Mouse (Mus musculus): Measurements from ENCODE around the gene Bahd1. TPM values are rescaled to one million over a fixed set of nuclear protein-coding genes. Genes with fewer than 3 reads are reported as not detected.

Bahd1 gene
- polyA plus RNA-seq (2012; ENCODE audit: low replicate concordance): 73.3 and 92.1 TPM in 2 replicates

DNA sequence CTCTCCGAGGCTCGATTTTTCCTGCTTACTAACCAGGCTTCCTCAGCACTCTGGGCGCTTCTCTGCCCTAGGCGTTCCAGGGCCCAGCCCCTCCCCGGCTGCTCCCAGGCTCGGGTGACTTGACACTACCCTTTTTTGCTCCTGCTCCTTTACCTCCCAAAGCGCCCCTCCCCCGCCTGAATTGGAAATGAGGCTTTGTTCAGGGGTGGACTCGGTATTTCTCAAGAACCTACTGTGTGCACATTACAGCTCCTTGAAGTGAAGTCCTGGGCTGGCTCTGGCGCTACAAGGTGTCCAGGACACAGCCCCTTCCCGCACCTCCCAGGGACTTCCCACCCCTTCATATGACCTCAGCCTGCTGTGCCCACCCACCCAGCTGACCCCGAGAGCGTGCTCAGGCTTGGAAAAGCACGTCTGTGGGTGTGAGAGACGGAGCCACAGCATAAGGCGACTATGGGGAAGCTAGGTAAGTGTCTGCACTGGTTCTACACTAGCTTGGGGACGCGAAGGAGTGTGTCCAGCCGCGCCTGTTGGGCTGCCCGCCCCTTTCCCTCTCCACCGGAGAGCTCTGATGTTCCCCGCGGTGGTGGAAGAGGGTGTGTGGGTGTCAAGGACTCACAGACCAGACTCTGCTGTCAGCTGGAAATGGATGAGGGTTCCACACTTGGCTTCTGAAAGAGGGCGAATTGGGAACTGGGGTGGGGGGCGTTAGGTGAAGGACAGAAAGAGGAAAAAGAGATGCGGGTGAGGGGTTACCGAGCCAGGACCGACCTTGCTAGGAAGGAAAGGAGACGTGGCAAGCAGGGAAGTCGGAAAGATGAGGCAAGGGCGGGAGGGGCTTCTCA lies at the start of gene Bahd1:
Gene Bahd1 (plus strand): TSS at position 397 of the 845 bp plus-strand sequence.

DNA sequence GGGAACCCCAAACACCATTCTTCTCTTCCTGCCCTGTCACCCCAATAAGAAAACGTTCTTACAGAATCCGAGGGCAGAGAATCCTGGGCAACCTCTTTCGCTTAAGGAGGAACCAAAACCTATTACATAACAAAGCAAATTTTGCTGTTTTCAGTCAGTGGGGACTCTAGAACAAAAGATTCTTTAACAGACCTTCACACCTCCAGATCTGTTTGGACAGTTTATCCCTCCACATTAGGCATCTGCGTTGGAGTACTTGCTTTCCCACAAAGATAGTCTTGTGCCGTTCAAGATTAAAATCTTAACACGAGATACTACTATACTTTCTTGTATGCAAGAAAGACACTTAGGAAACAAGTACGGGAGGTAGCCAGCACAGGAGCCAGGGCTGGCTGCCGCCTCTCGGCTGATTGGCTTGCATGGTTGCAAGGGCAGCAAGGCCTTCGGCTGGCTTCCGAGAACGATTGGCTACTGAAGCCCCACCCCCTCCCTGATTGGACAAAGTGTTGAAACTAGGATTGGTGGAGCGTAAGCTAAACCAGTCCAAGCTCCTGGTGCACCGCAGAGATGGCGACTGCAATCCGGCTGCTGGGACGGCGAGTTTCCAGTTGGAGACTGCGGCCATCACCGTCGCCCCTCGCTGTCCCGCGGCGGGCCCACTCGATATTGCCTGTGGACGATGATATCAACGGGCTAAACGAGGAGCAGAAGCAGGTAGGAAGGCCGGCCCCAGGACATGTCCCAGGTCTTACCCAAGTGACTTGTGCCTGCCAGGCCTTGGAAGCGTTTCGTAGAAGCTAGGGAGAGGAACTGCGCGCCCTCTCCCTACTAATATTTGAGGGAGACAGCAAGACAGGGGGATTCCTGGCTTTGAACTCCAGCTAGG lies 38.5 kb upstream of the Bahd1 start, which contains the start of gene Ivd:
Gene Ivd (plus strand): TSS at position 501 of the 886 bp plus-strand sequence.

DNA sequence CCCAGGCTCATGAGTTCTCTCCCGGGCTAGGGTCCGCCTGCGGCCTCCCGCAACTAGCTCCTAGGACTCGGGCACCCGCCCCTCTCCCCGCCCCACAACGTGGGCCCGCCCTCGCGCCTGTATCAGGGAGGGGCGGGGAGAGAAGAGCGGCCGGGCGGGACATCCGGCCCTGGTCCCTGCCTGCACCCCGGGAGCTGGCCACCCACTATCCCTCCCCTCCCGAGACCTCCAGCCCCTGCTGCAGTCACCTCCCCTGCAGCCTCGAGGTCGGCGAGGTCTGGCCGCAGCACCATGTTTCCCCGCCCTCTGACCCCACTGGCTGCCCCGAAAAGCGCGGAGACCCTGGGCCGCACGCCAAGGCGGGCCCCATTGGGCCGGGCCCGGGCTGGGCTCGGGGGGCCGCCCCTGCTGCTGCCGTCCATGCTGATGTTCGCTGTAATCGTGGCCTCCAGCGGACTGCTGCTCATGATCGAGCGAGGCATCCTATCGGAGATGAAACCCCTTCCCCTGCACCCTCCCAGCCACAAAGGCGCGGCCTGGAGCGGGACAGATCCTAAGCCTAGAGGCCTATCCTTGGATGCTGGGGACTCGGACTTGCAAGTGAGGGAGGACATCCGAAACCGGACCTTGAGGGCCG lies 26.3 kb downstream of the Bahd1 start, which contains the start of gene Chst14:
Gene Chst14 (plus strand): TSS at position 136 of the 637 bp plus-strand sequence.

Other genes with a start within 250 kb of the Bahd1 start
- 27.6 and 28.0 TPM in 2 replicates for gene Pak6, start 237.1 kb upstream of the Bahd1 start, polyA plus RNA-seq (2012; ENCODE audit: low replicate concordance)
- gene Ankrd63, start 196.4 kb upstream of the Bahd1 start, polyA plus RNA-seq (2012; ENCODE audit: low replicate concordance): not detected in 2 replicates
- 6.0 and 13.8 TPM in 2 replicates for gene Plcb2, start 171.9 kb upstream of the Bahd1 start, polyA plus RNA-seq (2012; ENCODE audit: low replicate concordance)
- gene Inafm2, start 154.6 kb upstream of the Bahd1 start, polyA plus RNA-seq (2012; ENCODE audit: low replicate concordance): 81.1 and 94.4 TPM in 2 replicates
- 4.1 and 5.4 TPM in 2 replicates for gene Ccdc9b, start 137.7 kb upstream of the Bahd1 start, polyA plus RNA-seq (2012; ENCODE audit: low replicate concordance)
- not detected in 2 replicates for gene Phgr1, start 127.6 kb upstream of the Bahd1 start, polyA plus RNA-seq (2012; ENCODE audit: low replicate concordance)
- 1.0 and 2.0 TPM in 2 replicates for gene Disp2, start 120.7 kb upstream of the Bahd1 start, polyA plus RNA-seq (2012; ENCODE audit: low replicate concordance)
- 133 and 304 TPM in 2 replicates for gene Knstrn, start 86.4 kb upstream of the Bahd1 start, polyA plus RNA-seq (2012; ENCODE audit: low replicate concordance)
- gene Ivd, start 38.4 kb upstream of the Bahd1 start, polyA plus RNA-seq (2012; ENCODE audit: low replicate concordance): 2.5 and 14.2 TPM in 2 replicates
- 17.7 and 19.2 TPM in 2 replicates for gene Chst14, start 26.1 kb downstream of the Bahd1 start, polyA plus RNA-seq (2012; ENCODE audit: low replicate concordance)
- 10.2 and 15.1 TPM in 2 replicates for gene Ccdc32, start 129.0 kb downstream of the Bahd1 start, polyA plus RNA-seq (2012; ENCODE audit: low replicate concordance)
- gene Rpusd2, start 134.4 kb downstream of the Bahd1 start, polyA plus RNA-seq (2012; ENCODE audit: low replicate concordance): 5.7 and 6.9 TPM in 2 replicates
- 10.0 and 26.4 TPM in 2 replicates for gene Knl1, start 146.7 kb downstream of the Bahd1 start, polyA plus RNA-seq (2012; ENCODE audit: low replicate concordance)
- gene Rad51, start 212.4 kb downstream of the Bahd1 start, polyA plus RNA-seq (2012; ENCODE audit: low replicate concordance): 4.9 and 8.4 TPM in 2 replicates